Mouse (Mus musculus): ENCODE results near the gene Megf11.

The Megf11 gene

GRCm38 (mm10) chr9:64466090-64466489, 80.7 kb downstream of the Megf11 start:
- no peak for DNase-seq (ENCODE audit: low read depth, low spot score)

DNA sequence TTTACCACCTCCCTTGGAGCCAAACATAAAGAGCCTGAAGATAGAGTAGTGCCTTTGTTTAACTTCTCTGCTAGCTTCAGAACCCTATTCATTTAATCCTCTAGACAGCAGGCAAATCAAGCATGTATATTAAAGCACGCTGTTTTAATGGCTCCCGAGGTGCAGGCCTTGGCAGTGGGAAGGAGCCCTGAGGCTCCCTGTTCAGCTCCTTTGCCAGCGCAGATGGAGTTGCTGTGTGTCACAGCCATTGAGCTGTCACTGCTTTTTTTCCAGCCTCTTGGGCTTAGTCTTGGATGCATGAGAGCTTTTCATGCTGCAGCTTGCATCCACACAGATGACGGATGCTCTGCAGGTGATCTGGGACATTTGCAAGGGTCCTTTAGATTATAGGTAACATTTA, 81.1 kb downstream of the Megf11 start:
- no peak for DNase-seq (ENCODE audit: low read depth, low spot score)

DNA sequence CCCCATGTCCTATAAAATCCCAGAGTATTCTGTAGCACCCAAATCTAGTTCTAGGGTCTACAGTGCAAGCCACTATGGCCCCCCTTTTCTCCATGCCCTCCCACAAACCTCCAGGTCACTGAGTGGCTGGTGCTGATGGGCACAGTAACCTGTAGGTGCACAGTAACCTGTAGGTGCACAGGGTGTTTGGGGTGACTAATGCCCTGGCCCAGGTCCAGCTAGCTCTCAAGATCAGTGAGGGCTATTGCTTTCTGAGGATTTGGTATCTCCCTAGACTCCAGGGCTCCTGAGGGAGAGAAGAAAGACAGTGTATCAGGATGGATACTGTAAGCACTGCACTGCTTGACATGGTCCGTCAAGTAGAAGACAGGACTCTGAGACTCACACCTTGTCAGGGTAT, 85.4 kb downstream of the Megf11 start:
- DNase-seq (ENCODE audit: low read depth, low spot score) = no peak

- DNase-seq (ENCODE audit: low read depth, low spot score) = no peak
Observed at GRCm38 (mm10) chr9:64471336-64471735, 85.9 kb downstream of the Megf11 start.

- no peak for DNase-seq (ENCODE audit: low read depth, low spot score)
Observed at GRCm38 (mm10) chr9:64472165-64472564, 86.7 kb downstream of the Megf11 start.

GRCm38 (mm10) chr9:64472743-64473142, 87.3 kb downstream of the Megf11 start:
- no peak for DNase-seq (ENCODE audit: low read depth, low spot score)

DNA sequence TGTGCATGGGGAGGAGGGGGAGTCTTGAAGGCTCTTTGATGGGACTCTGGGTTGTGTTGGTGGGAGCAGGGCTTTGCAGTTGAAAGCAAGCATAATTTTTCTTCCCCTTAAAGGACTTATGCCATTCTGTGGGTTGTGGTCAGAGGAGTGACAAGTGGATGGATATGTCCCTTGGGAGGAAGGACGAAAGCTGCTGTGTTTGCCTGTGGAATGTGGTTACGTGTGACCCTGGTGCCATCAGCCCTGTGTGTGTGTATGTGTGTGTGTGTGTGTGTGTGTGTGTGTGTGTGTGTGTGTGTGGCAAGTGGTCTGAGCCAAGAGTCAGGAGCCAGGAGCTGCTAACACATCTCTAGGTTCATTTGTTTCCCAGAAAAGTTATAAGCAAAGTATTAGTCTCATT, 87.7 kb downstream of the Megf11 start:
- DNase-seq (ENCODE audit: low read depth, low spot score) = peak; percentile 50

GRCm38 (mm10) chr9:64473695-64474094, 88.3 kb downstream of the Megf11 start:
- DNase-seq (ENCODE audit: low read depth, low spot score) = peak; percentile 9

GRCm38 (mm10) chr9:64474142-64474541, 88.7 kb downstream of the Megf11 start:
- peak; percentile 46 for DNase-seq (ENCODE audit: low read depth, low spot score)

DNA sequence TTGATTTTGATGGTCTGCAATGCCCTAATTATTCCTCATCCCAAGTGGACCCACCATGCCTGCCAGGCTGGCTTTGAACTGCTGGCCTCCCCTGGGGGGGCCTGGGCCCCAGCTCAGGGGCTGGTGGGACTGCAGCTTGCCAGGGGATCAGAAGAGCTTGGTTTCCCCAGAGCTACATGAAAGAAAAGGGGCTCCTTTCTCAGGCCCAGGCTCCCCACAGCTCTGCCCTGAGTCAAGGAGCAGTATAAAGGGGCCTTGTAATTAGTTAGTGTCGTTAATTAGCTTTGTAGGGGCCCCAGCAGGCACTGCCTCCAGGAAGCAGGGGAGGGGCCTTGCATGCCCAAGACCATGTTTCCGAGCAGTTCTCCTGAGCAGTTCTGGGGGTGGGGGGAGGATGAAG, 90.5 kb downstream of the Megf11 start:
- DNase-seq (ENCODE audit: low read depth, low spot score) = no peak

GRCm38 (mm10) chr9:64477397-64477796, 92.0 kb downstream of the Megf11 start:
- peak; percentile 22 for DNase-seq (ENCODE audit: low read depth, low spot score)

GRCm38 (mm10) chr9:64482126-64482525, 96.7 kb downstream of the Megf11 start:
- DNase-seq (ENCODE audit: low read depth, low spot score) = no peak

DNA sequence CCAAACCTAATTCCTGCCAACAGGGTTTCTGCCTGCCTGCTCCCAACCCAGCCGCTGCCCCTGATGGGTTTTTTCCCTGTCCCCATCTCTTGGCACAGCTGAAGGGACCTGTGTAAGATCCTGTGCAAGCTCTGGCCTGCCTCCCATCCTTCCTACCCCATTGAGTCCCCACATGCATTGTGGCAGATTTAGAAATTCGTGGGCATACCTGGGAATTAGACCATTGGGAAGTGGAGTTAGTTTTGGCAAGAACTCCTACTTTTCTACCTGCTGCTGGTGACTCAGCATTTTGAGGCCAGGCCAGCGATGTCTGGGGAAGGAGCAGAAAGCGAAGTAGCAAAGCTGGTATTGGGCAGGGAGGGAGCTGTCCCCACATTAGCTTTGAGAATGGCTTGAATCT, 102.0 kb downstream of the Megf11 start:
- no peak for DNase-seq (ENCODE audit: low read depth, low spot score)

DNA sequence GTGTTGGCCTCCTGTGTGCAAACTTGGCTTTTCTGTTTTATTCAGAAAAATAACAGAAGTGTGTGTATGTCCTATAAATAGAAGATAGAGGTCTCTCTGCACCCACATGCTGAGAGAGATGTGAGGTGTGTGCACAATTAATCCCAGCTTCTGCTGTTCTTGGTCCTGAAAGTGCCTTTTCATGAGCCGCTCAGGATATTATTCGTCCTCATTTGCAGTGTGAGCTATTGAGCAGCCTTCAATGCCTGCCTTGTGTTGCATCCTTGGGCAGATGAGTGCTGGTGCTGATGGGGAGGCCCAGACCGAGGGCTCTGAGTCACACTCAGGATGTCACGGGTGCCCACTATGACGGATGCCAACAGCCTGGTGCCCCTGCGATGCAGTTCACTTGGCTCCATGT, 109.2 kb downstream of the Megf11 start:
- no peak for DNase-seq (ENCODE audit: low read depth, low spot score)

DNA sequence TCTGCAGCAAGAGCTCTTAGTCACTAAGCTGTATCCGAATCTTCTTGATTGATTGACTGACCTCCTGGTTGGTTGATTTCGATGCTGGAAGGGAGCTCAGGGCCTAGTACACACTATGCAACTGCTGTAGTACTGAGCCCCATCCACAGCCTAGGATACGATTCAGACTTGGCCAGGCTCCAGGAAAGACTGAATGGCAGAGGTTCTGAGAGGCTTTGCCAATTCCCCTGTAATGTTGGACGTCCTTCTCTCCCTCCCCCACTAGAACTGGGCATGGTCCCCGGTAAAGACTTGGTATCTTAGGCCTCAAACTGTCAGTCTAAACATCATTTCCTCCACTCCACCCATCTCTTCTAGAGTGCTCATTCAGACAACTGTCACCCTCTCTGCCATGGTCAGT, 113.5 kb downstream of the Megf11 start:
- peak; percentile 6 for DNase-seq (ENCODE audit: low read depth, low spot score)

DNA sequence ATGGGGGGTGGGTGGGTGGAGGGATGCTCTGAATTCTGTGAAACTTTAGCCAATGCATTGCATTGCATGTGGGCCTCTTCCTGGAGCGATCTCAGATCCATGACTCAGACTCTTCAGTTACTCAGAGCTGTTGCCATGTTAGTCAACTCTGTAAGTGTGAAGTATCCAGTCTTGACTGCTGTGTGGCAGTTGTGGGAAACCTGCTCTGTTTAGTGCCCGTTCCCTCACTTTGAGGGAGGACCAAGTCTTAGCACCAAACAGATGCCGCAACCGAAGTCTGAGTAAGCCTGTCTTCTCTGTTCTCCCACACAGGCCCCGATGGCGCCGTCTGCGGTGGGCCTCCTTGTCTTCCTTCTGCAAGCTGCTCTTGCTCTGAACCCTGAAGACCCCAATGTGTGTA, 115.8 kb downstream of the Megf11 start:
- DNase-seq (ENCODE audit: low read depth, low spot score) = peak; percentile 9

- DNase-seq (ENCODE audit: low read depth, low spot score) = no peak
Observed at GRCm38 (mm10) chr9:64503996-64504395, 118.6 kb downstream of the Megf11 start.

- DNase-seq (ENCODE audit: low read depth, low spot score) = no peak
Observed at GRCm38 (mm10) chr9:64504456-64504855, 119.0 kb downstream of the Megf11 start.

GRCm38 (mm10) chr9:64504921-64505320, 119.5 kb downstream of the Megf11 start:
- no peak for DNase-seq (ENCODE audit: low read depth, low spot score)

DNA sequence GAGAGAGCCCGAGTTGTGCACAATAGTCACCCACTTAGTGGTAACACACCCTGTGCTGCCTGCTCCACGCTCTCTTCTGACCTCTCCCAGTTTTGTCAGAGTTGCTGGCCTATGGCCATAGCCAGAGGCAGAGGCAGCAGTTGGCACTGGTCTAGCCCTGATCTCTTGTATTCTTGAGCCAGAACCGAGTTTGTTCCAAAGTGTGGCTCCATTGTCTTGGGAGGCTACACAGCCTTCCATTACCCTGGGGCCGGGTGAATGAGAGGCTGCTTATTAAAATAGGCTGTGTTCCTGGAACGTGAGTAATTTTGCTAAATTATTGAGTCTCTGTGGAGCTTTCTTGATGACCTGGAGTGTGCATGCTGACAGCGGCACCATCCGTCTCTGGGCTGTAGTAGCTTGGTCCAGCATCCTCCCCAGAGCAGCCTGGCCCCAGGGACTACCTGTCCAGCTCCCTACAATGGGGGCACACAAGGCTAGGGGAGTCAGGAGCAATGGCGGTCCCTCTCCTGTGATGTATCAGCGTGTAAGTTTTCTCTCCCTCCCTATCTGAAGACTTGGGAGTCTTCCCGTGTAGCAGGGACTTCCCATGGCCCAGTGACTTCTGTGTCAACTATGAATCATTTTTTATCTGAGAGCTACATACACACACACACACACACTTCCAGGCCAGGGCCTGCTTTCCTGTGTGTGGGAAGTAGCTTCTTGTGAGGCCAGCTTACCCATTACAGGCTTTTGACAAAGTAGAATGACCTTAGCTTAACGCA, 121.2 kb downstream of the Megf11 start:
- no peak for DNase-seq (ENCODE audit: low read depth, low spot score)

- no peak for DNase-seq (ENCODE audit: low read depth, low spot score)
Observed at GRCm38 (mm10) chr9:64507207-64507517, 121.7 kb downstream of the Megf11 start.

GRCm38 (mm10) chr9:64507995-64508394, 122.6 kb downstream of the Megf11 start:
- no peak for DNase-seq (ENCODE audit: low read depth, low spot score)

GRCm38 (mm10) chr9:64514826-64515225, 129.4 kb downstream of the Megf11 start:
- DNase-seq (ENCODE audit: low read depth, low spot score) = no peak
